Mouse (Mus musculus) kidney, adult 2 months (tissue): ENCODE data around the gene Gm4792. TPM values are rescaled to one million over a fixed set of nuclear protein-coding genes. Genes with fewer than 3 reads are reported as not detected.

ENCODE experiments used
- DNase-seq: peaks from one replicate; pipeline ENCODE4 v3.0.0; 2021
- H3K27ac ChIP-seq: fragments of 200-500 bp; 2 replicates; pipeline ENCODE4 v1.5.1; 2012; ENCODE audit warnings: low read depth, low read length, control low read depth, inconsistent platforms; ENCODE audit not compliant: insufficient read depth
- H3K27me3 ChIP-seq: fragments of 200-500 bp; replicated peaks from 2 replicates; pipeline ENCODE4 v1.6.1; 2012; ENCODE audit warnings: mild to moderate bottlenecking, moderate library complexity, low read length, inconsistent platforms; ENCODE audit not compliant: control insufficient read depth, insufficient read depth
- H3K36me3 ChIP-seq: fragments of 200-500 bp; 2 replicates; pipeline ENCODE4 v1.6.1; 2012; ENCODE audit warnings: mild to moderate bottlenecking, moderate library complexity, low read length, inconsistent platforms; ENCODE audit not compliant: control insufficient read depth, insufficient read depth
- H3K4me1 ChIP-seq: fragments of 200-500 bp; 2 replicates; pipeline ENCODE4 v1.6.1; 2011; ENCODE audit warnings: low read length; ENCODE audit not compliant: control insufficient read depth, insufficient read depth
- H3K4me3 ChIP-seq: fragments of 200-500 bp; 2 replicates; pipeline ENCODE4 v1.5.1; 2011; ENCODE audit warnings: mild to moderate bottlenecking, low read depth, low read length, control low read depth; ENCODE audit not compliant: insufficient read depth
- CTCF ChIP-seq: fragments of 200-500 bp; conservative IDR thresholded peaks from 2 replicates; pipeline ENCODE4 v1.5.1; 2011; ENCODE audit warnings: low read depth, mild to moderate bottlenecking, control low read depth, low read length, moderate library complexity, mixed read lengths; ENCODE audit not compliant: insufficient read depth, insufficient read length
- POLR2A ChIP-seq: fragments of 200-500 bp; IDR thresholded peaks from one replicate; pipeline ENCODE4 v1.6.1; 2011; ENCODE audit warnings: low read depth, low read length, control low read depth
- WGBS: fragments of 180-500 bp; shearing (Covaris S2); methylation state at CpG from one replicate; pipeline ENCODE4 v1.1.7; 2018; 5-methylcytosine and 5-hydroxymethylcytosine counted together
- polyA plus RNA-seq: library from polyadenylated mRNA; depleted of rRNA; stranded (reverse); fragments of >200 nt; gene quantifications from 2 replicates; pipeline ENCODE4 v1.2.3, GENCODE M21; 2012

Gm4792 gene
- polyA plus RNA-seq, 1 experiment: not detected

- 16% methylated on average over 3 of the region's 3 CpGs for WGBS
- no peak for DNase-seq
- Histone ChIP-seq H3K4me3 (no peak overlapping the region), H3K27me3 (no peaks in the 10 kb centered on the region), H3K4me1 (no peaks in the 10 kb centered on the region), H3K36me3 (no peaks in the 10 kb centered on the region), H3K27ac (no peak overlapping the region)
- TF ChIP-seq CTCF: no peak
- no peak for TF ChIP-seq POLR2A
Measured at GRCm38 (mm10) chr10:94275321-94275720, 23.2 kb downstream of the Gm4792 start.

GRCm38 (mm10) chr10:94265656-94266542 is 32.6 kb downstream of the Gm4792 start:
- no peak for DNase-seq
- Histone ChIP-seq H3K4me3 (no peak overlapping the region), H3K36me3 (no peaks in the 10 kb centered on the region), H3K27me3 (no peaks in the 10 kb centered on the region), H3K27ac (no peak overlapping the region), H3K4me1 (no peaks in the 10 kb centered on the region)
- 65% methylated on average over 17 of the region's 17 CpGs for whole genome bisulfite sequencing
- TF ChIP-seq CTCF: no peak
- no peak for TF ChIP-seq POLR2A

- no peaks in the 10 kb centered on the region for H3K36me3 ChIP-seq
- H3K4me1 ChIP-seq: no peaks in the 10 kb centered on the region
- no peak for TF ChIP-seq POLR2A
- no peak for TF ChIP-seq CTCF
- H3K27ac ChIP-seq: no peak overlapping the region
- no peak for DNase-seq
- no peaks in the 10 kb centered on the region for H3K27me3 ChIP-seq
- no peak overlapping the region for H3K4me3 ChIP-seq
- 65% methylated on average over 3 of the region's 3 CpGs for WGBS
Measured at GRCm38 (mm10) chr10:94263211-94263610, 35.3 kb downstream of the Gm4792 start.

GRCm38 (mm10) chr10:94262646-94263045 is 35.9 kb downstream of the Gm4792 start:
- H3K27ac ChIP-seq: no peak overlapping the region
- H3K27me3 ChIP-seq: no peaks in the 10 kb centered on the region
- no peaks in the 10 kb centered on the region for H3K4me1 ChIP-seq
- no peak for DNase-seq
- whole genome bisulfite sequencing: 91% methylated on average over 13 of the region's 13 CpGs
- no peak overlapping the region for H3K4me3 ChIP-seq
- TF ChIP-seq POLR2A (no peak), CTCF (no peak)
- no peaks in the 10 kb centered on the region for H3K36me3 ChIP-seq

- Histone ChIP-seq H3K27me3 (no peaks in the 10 kb centered on the region), H3K4me1 (no peaks in the 10 kb centered on the region), H3K4me3 (no peak overlapping the region), H3K36me3 (no peaks in the 10 kb centered on the region), H3K27ac (no peak overlapping the region)
- no peak for TF ChIP-seq POLR2A
- TF ChIP-seq CTCF: no peak
- WGBS: 71% methylated on average over 1 of the region's 1 CpGs
- DNase-seq: no peak
Measured at GRCm38 (mm10) chr10:94260544-94260943, 38.0 kb downstream of the Gm4792 start.

- no peaks in the 10 kb centered on the region for H3K4me1 ChIP-seq
- 89% methylated on average over 4 of the region's 4 CpGs for WGBS
- no peak overlapping the region for H3K4me3 ChIP-seq
- TF ChIP-seq POLR2A: no peak
- no peak for TF ChIP-seq CTCF
- no peaks in the 10 kb centered on the region for H3K36me3 ChIP-seq
- no peaks in the 10 kb centered on the region for H3K27me3 ChIP-seq
- H3K27ac ChIP-seq: no peak overlapping the region
- DNase-seq: no peak
Measured at GRCm38 (mm10) chr10:94256518-94256917, 42.0 kb downstream of the Gm4792 start.

- Histone ChIP-seq H3K36me3 (no peaks in the 10 kb centered on the region), H3K4me1 (no peaks in the 10 kb centered on the region), H3K4me3 (no peak overlapping the region), H3K27me3 (no peaks in the 10 kb centered on the region), H3K27ac (no peak overlapping the region)
- 50% methylated on average over 6 of the region's 6 CpGs for whole genome bisulfite sequencing
- TF ChIP-seq POLR2A (no peak), CTCF (no peak)
- no peak for DNase-seq
Measured at GRCm38 (mm10) chr10:94255744-94256143, 42.8 kb downstream of the Gm4792 start.
